Mouse (Mus musculus): ENCODE measurements around the gene Nxph3. TPM values are rescaled to one million over a fixed set of nuclear protein-coding genes. Genes with fewer than 3 reads are reported as not detected.

Gene Nxph3
- 1.9 and 2.3 TPM in 2 replicates for polyA plus RNA-seq (2012; rRNA removed)

GRCm38 (mm10) chr11:95514298-95514861 is at the start of gene Nxph3:
Gene Nxph3 (minus strand): TSS chr11:95514570.

Other genes starting within 250 kb of the Nxph3 start
- gene Kat7, start 204.3 kb downstream of the Nxph3 start, polyA plus RNA-seq (2012; rRNA removed), result 23.2 and 26.3 TPM in 2 replicates
- 24.4 and 28.3 TPM in 2 replicates for gene Fam117a, start 177.6 kb downstream of the Nxph3 start, polyA plus RNA-seq (2012; rRNA removed)
- 55.3 and 79.9 TPM in 2 replicates for gene Slc35b1, start 129.9 kb downstream of the Nxph3 start, polyA plus RNA-seq (2012; rRNA removed)
- gene Spop, start 100.5 kb downstream of the Nxph3 start, polyA plus RNA-seq (2012; rRNA removed), result 28.8 and 30.9 TPM in 2 replicates
- gene Ngfr, start 73.2 kb upstream of the Nxph3 start, polyA plus RNA-seq (2012; rRNA removed), result 9.7 and 10.0 TPM in 2 replicates
- gene Phb, start 152.4 kb upstream of the Nxph3 start, polyA plus RNA-seq (2012; rRNA removed), result 67.1 and 70.8 TPM in 2 replicates
- 18.1 and 19.4 TPM in 2 replicates for gene Zfp652, start 198.1 kb upstream of the Nxph3 start, polyA plus RNA-seq (2012; rRNA removed)
- not detected in 2 replicates for gene B130006D01Rik, start 209.0 kb upstream of the Nxph3 start, polyA plus RNA-seq (2012; rRNA removed)

Measured in colon, adult 2 months (tissue).